In genomic region chr1:119959464-119959863, GRCm38 (mm10) we compare ENCODE assay signal across 20 mouse cellular contexts. TPM values are rescaled to one million over a fixed set of nuclear protein-coding genes. Genes with fewer than 3 reads are reported as not detected.
A peak's percentile ranks its signal among the peaks of the same experiment; 100 is the strongest.
DNase-seq lines count a peak whose midpoint lies in the region; ATAC-seq and TF ChIP-seq lines count a peak whose summit lies in the region.
"Had no signal": no experiment of that assay in that cellular context is flagged by ENCODE, and none has a peak within 500 bp of the region (broad histone marks: within the 10 kb centered on the region; RNA-seq: fewer than 3 reads in every experiment).

No protein-coding gene starts in this region.

- H3K4me1 ChIP-seq in embryonic facial prominence, embryonic 12.5 days, result no peaks in the 10 kb centered on the region
- H3K4me1 ChIP-seq in embryonic facial prominence, embryonic 10.5 days, result peaks cover 7% of the 10 kb centered on the region
- no peaks in the 10 kb centered on the region; the same call in 1 of the 2 replicates for H3K4me1 ChIP-seq in hindbrain, embryonic 14.5 days (replicated peaks; ENCODE audit: control insufficient read depth, insufficient read depth, low read length)
- no peaks in the 10 kb centered on the region for H3K4me1 ChIP-seq in hindbrain, embryonic 10.5 days (replicated peaks)
- no peaks in the 10 kb centered on the region for H3K4me1 ChIP-seq in lung, embryonic 16.5 days (replicated peaks; ENCODE audit: control insufficient read depth, insufficient read depth, low read length)
- H3K4me1 ChIP-seq in lung, postnatal 0 days (ENCODE audit: insufficient read depth, low read depth, low read length), result no peaks in the 10 kb centered on the region
- H3K4me1 ChIP-seq in midbrain, embryonic 14.5 days (ENCODE audit: control insufficient read depth, insufficient read depth, low read length), result no peaks in the 10 kb centered on the region
- H3K4me1 ChIP-seq: neural tube, embryonic 13.5 days had no signal

- TF ChIP-seq EP300 in lung, postnatal 0 days (IDR thresholded peaks at IDR 0.05), result no peak

- H3K27me3 ChIP-seq in embryonic facial prominence, embryonic 12.5 days, result no peaks in the 10 kb centered on the region
- H3K27me3 ChIP-seq in embryonic facial prominence, embryonic 10.5 days (replicated peaks; ENCODE audit: low read depth, poor library complexity, severe bottlenecking), result no peaks in the 10 kb centered on the region
- H3K27me3 ChIP-seq in hindbrain, embryonic 14.5 days (ENCODE audit: control insufficient read depth, insufficient read depth, low read length), result no peaks in the 10 kb centered on the region
- no peaks in the 10 kb centered on the region for H3K27me3 ChIP-seq in hindbrain, embryonic 10.5 days (ENCODE audit: insufficient read depth, poor library complexity, severe bottlenecking)
- H3K27me3 ChIP-seq in lung, embryonic 16.5 days (ENCODE audit: control insufficient read depth, insufficient read depth, low read depth, low read length), result no peaks in the 10 kb centered on the region
- H3K27me3 ChIP-seq in lung, postnatal 0 days (replicated peaks; ENCODE audit: insufficient read depth, low read length), result no peaks in the 10 kb centered on the region
- H3K27me3 ChIP-seq in midbrain, embryonic 14.5 days (ENCODE audit: control insufficient read depth, insufficient read depth, low read length), result no peaks in the 10 kb centered on the region
- H3K27me3 ChIP-seq: CH12.LX; neural tube, embryonic 13.5 days had no signal

- no peak overlapping the region for H3K4me2 ChIP-seq in embryonic facial prominence, embryonic 12.5 days (replicated peaks)
- no peak overlapping the region for H3K4me2 ChIP-seq in hindbrain, embryonic 14.5 days (replicated peaks)
- no peak overlapping the region for H3K4me2 ChIP-seq in lung, embryonic 16.5 days (ENCODE audit: low read depth, low read length)
- no peak overlapping the region for H3K4me2 ChIP-seq in lung, postnatal 0 days (replicated peaks; ENCODE audit: low read depth, low read length)
- H3K4me2 ChIP-seq in midbrain, embryonic 14.5 days (ENCODE audit: low read length), result no peak overlapping the region
- H3K4me2 ChIP-seq: neural tube, embryonic 13.5 days had no signal

- no peak overlapping the region for H3K9ac ChIP-seq in embryonic facial prominence, embryonic 12.5 days
- H3K9ac ChIP-seq in hindbrain, embryonic 14.5 days, result no peak overlapping the region
- no peak overlapping the region for H3K9ac ChIP-seq in lung, embryonic 16.5 days (ENCODE audit: low read length)
- H3K9ac ChIP-seq in lung, postnatal 0 days (replicated peaks; ENCODE audit: low read depth), result no peak overlapping the region
- no peak overlapping the region for H3K9ac ChIP-seq in midbrain, embryonic 14.5 days (replicated peaks; ENCODE audit: low read length)
- H3K9ac ChIP-seq: neural tube, embryonic 13.5 days had no signal

- H3K36me3 ChIP-seq in embryonic facial prominence, embryonic 12.5 days, result no peaks in the 10 kb centered on the region
- H3K36me3 ChIP-seq in embryonic facial prominence, embryonic 10.5 days (replicated peaks), result no peaks in the 10 kb centered on the region
- H3K36me3 ChIP-seq in hindbrain, embryonic 14.5 days (replicated peaks; ENCODE audit: control insufficient read depth, insufficient read depth), result no peaks in the 10 kb centered on the region
- H3K36me3 ChIP-seq in hindbrain, embryonic 10.5 days, result no peaks in the 10 kb centered on the region
- H3K36me3 ChIP-seq in lung, embryonic 16.5 days (ENCODE audit: control insufficient read depth, insufficient read depth, low read length), result no peaks in the 10 kb centered on the region
- H3K36me3 ChIP-seq in lung, postnatal 0 days (ENCODE audit: insufficient read depth, low read length), result no peaks in the 10 kb centered on the region
- no peaks in the 10 kb centered on the region for H3K36me3 ChIP-seq in midbrain, embryonic 14.5 days (ENCODE audit: control insufficient read depth, insufficient read depth, low read length)
- H3K36me3 ChIP-seq: neural tube, embryonic 13.5 days had no signal

- WGBS in embryonic facial prominence, embryonic 12.5 days, result 89% methylated on average over 4 of the region's 4 CpGs
- WGBS in embryonic facial prominence, embryonic 10.5 days, result 93% methylated on average over 4 of the region's 4 CpGs
- 91% methylated on average over 4 of the region's 4 CpGs for WGBS in hindbrain, embryonic 14.5 days
- WGBS in hindbrain, embryonic 10.5 days, result 93% methylated on average over 4 of the region's 4 CpGs
- 90% methylated on average over 4 of the region's 4 CpGs for whole genome bisulfite sequencing in lung, embryonic 16.5 days
- WGBS in lung, postnatal 0 days, result 84% methylated on average over 4 of the region's 4 CpGs
- WGBS in midbrain, embryonic 14.5 days, result 95% methylated on average over 4 of the region's 4 CpGs

- ATAC-seq in embryonic facial prominence, embryonic 12.5 days (ENCODE audit: insufficient number of reproducible peaks, insufficient read depth, low FRiP score, low TSS enrichment), result peak; percentile 59
- 0 out of 2 replicates have a peak, but pooled peaks have one; percentile 7 for ATAC-seq in hindbrain, embryonic 14.5 days (ENCODE audit: low FRiP score)
- peak; percentile 37; the same call in 1 of the 2 replicates for ATAC-seq in lung, embryonic 16.5 days (ENCODE audit: low read depth)
- ATAC-seq in lung, postnatal 0 days, result no peak
- 0 out of 2 replicates have a peak, but pooled peaks have one; percentile 31 for ATAC-seq in midbrain, embryonic 14.5 days (ENCODE audit: low FRiP score, low TSS enrichment)

- no peak for DNase-seq in embryonic facial prominence, embryonic 10.5 days (ENCODE audit: low spot score)
- DNase-seq in hindbrain, embryonic 14.5 days (ENCODE audit: low spot score), result no peak
- no peak for DNase-seq in hindbrain, embryonic 10.5 days (ENCODE audit: low spot score)
- no peak for DNase-seq in lung, postnatal 0 days (ENCODE audit: low spot score)
- DNase-seq in midbrain, embryonic 14.5 days, result no peak
- no peak for DNase-seq in ovary, postnatal 14 days (ENCODE audit: low spot score)
- DNase-seq: adrenal gland, postnatal 25 days; cerebellum, adult 9-10 months; gastrocnemius, adult 2 months; heart, adult 2 months; heart, postnatal 10 days; kidney, adult 11 months; lung, postnatal 10 days had no signal

- no peaks in the 10 kb centered on the region for H3K9me3 ChIP-seq in embryonic facial prominence, embryonic 12.5 days
- no peaks in the 10 kb centered on the region for H3K9me3 ChIP-seq in embryonic facial prominence, embryonic 10.5 days
- H3K9me3 ChIP-seq in hindbrain, embryonic 14.5 days (ENCODE audit: control insufficient read depth, low read length), result no peaks in the 10 kb centered on the region
- no peaks in the 10 kb centered on the region for H3K9me3 ChIP-seq in hindbrain, embryonic 10.5 days
- H3K9me3 ChIP-seq in lung, embryonic 16.5 days (ENCODE audit: control insufficient read depth, low read length), result no peaks in the 10 kb centered on the region
- H3K9me3 ChIP-seq in lung, postnatal 0 days (ENCODE audit: low read length), result no peaks in the 10 kb centered on the region
- H3K9me3 ChIP-seq in midbrain, embryonic 14.5 days (ENCODE audit: control insufficient read depth, low read length), result no peaks in the 10 kb centered on the region
- H3K9me3 ChIP-seq: neural tube, embryonic 13.5 days had no signal

- no peak for TF ChIP-seq CTCF in lung, postnatal 0 days (IDR thresholded peaks at IDR 0.05)

- H3K4me3 ChIP-seq in embryonic facial prominence, embryonic 12.5 days, result no peak overlapping the region
- H3K4me3 ChIP-seq in embryonic facial prominence, embryonic 10.5 days, result no peak overlapping the region
- no peak overlapping the region for H3K4me3 ChIP-seq in hindbrain, embryonic 14.5 days (replicated peaks; ENCODE audit: low read length)
- H3K4me3 ChIP-seq in hindbrain, embryonic 10.5 days, result no peak overlapping the region
- no peak overlapping the region for H3K4me3 ChIP-seq in lung, embryonic 16.5 days (ENCODE audit: low read length)
- no peak overlapping the region for H3K4me3 ChIP-seq in lung, postnatal 0 days (ENCODE audit: low read depth, low read length)
- no peak overlapping the region for H3K4me3 ChIP-seq in midbrain, embryonic 14.5 days (replicated peaks; ENCODE audit: low read depth, low read length)
- H3K4me3 ChIP-seq: gastrocnemius, adult 2 months; heart, adult 2 months; layer of hippocampus, adult 2 months; neural tube, embryonic 13.5 days had no signal

- no peak overlapping the region for H3K27ac ChIP-seq in embryonic facial prominence, embryonic 12.5 days
- no peak overlapping the region for H3K27ac ChIP-seq in embryonic facial prominence, embryonic 10.5 days (replicated peaks)
- H3K27ac ChIP-seq in hindbrain, embryonic 14.5 days, result no peak overlapping the region
- H3K27ac ChIP-seq in hindbrain, embryonic 10.5 days, result no peak overlapping the region
- H3K27ac ChIP-seq in lung, embryonic 16.5 days (ENCODE audit: low read length), result no peak overlapping the region
- no peak overlapping the region for H3K27ac ChIP-seq in lung, postnatal 0 days (ENCODE audit: low read length)
- no peak overlapping the region for H3K27ac ChIP-seq in midbrain, embryonic 14.5 days (replicated peaks; ENCODE audit: low read depth, low read length)
- H3K27ac ChIP-seq: gastrocnemius, adult 2 months; heart, adult 2 months; layer of hippocampus, adult 2 months; neural tube, embryonic 13.5 days had no signal

RNA-seq across cellular contexts. Expression of gene Cfap221, which starts 37.6 kb away (rescaled TPM):
- polyA plus RNA-seq in embryonic facial prominence, embryonic 12.5 days (2016; fragmentation: Nextera tagmentation; extraction: Ambion mirVana), result 0.27 TPM in 1 of 2 replicates, not detected in the other
- polyA plus RNA-seq in embryonic facial prominence, embryonic 10.5 days (2016; fragmentation: Nextera tagmentation; extraction: Ambion mirVana), result not detected in 2 replicates
- 0.32 and 0.48 TPM in 2 replicates for polyA plus RNA-seq in hindbrain, embryonic 14.5 days (2014; fragmentation: Nextera tagmentation; extraction: Ambion mirVana)
- 0.37 and 0.52 TPM in 2 replicates for polyA plus RNA-seq in hindbrain, embryonic 10.5 days (2016; fragmentation: Nextera tagmentation; extraction: Ambion mirVana)
- 1.0 and 1.1 TPM in 2 replicates for polyA plus RNA-seq in lung, embryonic 16.5 days (2015; fragmentation: Nextera tagmentation; extraction: Ambion mirVana)
- 0.39 and 1.7 TPM in 2 replicates for polyA plus RNA-seq in lung, postnatal 0 days (2015; fragmentation: Nextera tagmentation; extraction: Ambion mirVana)
- 0.37 TPM in 1 of 2 replicates, not detected in the other for polyA plus RNA-seq in midbrain, embryonic 14.5 days (2014; fragmentation: Nextera tagmentation; extraction: Ambion mirVana)
- polyA plus RNA-seq: embryonic facial prominence, embryonic 11.5 days; urinary bladder, adult 2 months had no signal

RNA-seq across cellular contexts. Expression of gene Tmem177, which starts 46.5 kb away (rescaled TPM):
- polyA plus RNA-seq in embryonic facial prominence, embryonic 12.5 days (2016; fragmentation: Nextera tagmentation; extraction: Ambion mirVana), result 7.5 and 7.9 TPM in 2 replicates
- 10.4 and 10.9 TPM in 2 replicates for polyA plus RNA-seq in embryonic facial prominence, embryonic 10.5 days (2016; fragmentation: Nextera tagmentation; extraction: Ambion mirVana)
- polyA plus RNA-seq in hindbrain, embryonic 14.5 days (2014; fragmentation: Nextera tagmentation; extraction: Ambion mirVana), result 6.7 and 7.3 TPM in 2 replicates
- polyA plus RNA-seq in hindbrain, embryonic 10.5 days (2016; fragmentation: Nextera tagmentation; extraction: Ambion mirVana), result 11.9 and 12.8 TPM in 2 replicates
- 6.7 and 7.6 TPM in 2 replicates for polyA plus RNA-seq in lung, embryonic 16.5 days (2015; fragmentation: Nextera tagmentation; extraction: Ambion mirVana)
- polyA plus RNA-seq in lung, postnatal 0 days (2015; fragmentation: Nextera tagmentation; extraction: Ambion mirVana), result 3.4 and 4.5 TPM in 2 replicates
- polyA plus RNA-seq in midbrain, embryonic 14.5 days (2014; fragmentation: Nextera tagmentation; extraction: Ambion mirVana), result 5.2 and 7.5 TPM in 2 replicates

RNA-seq across cellular contexts. Expression of gene Sctr, which starts 47.2 kb away (rescaled TPM):
- polyA plus RNA-seq in embryonic facial prominence, embryonic 12.5 days (2016; fragmentation: Nextera tagmentation; extraction: Ambion mirVana), result 0.20 and 0.47 TPM in 2 replicates
- polyA plus RNA-seq in embryonic facial prominence, embryonic 10.5 days (2016; fragmentation: Nextera tagmentation; extraction: Ambion mirVana), result 0.16 and 0.24 TPM in 2 replicates
- 0.43 and 0.86 TPM in 2 replicates for polyA plus RNA-seq in hindbrain, embryonic 14.5 days (2014; fragmentation: Nextera tagmentation; extraction: Ambion mirVana)
- polyA plus RNA-seq in hindbrain, embryonic 10.5 days (2016; fragmentation: Nextera tagmentation; extraction: Ambion mirVana), result 0.30 and 0.61 TPM in 2 replicates
- polyA plus RNA-seq in lung, embryonic 16.5 days (2015; fragmentation: Nextera tagmentation; extraction: Ambion mirVana), result 0.16 TPM in 1 of 2 replicates, not detected in the other
- 0.14 TPM in 2 replicates for polyA plus RNA-seq in lung, postnatal 0 days (2015; fragmentation: Nextera tagmentation; extraction: Ambion mirVana)
- polyA plus RNA-seq in midbrain, embryonic 14.5 days (2014; fragmentation: Nextera tagmentation; extraction: Ambion mirVana), result 0.38 and 0.53 TPM in 2 replicates
- polyA plus RNA-seq: embryonic facial prominence, embryonic 11.5 days had no signal
